Mouse (Mus musculus): ENCODE measurements at regions not wholly inside any gene's neighbourhood (a gene's known extent, or its start where the extent isn't known, plus 50 kb on each side); places are given as distances from the start of the nearest gene placed in this dataset.

- no peak for DNase-seq (ENCODE audit: low spot score in 2 of 2)
Observed at GRCm38 (mm10) chr9:30581271-30581821, 154.4 kb downstream of the Snx19 start.

- DNase-seq (ENCODE audit: low spot score in 2 of 2): no peak
Observed at GRCm38 (mm10) chr9:30580500-30580899, 153.6 kb downstream of the Snx19 start.

GRCm38 (mm10) chr9:30578213-30578612 is 151.3 kb downstream of the Snx19 start:
- DNase-seq (ENCODE audit: low spot score in 2 of 2): no peak

- DNase-seq (ENCODE audit: low spot score in 2 of 2): no peak
Observed at GRCm38 (mm10) chr9:30577243-30577642, 150.3 kb downstream of the Snx19 start.

- no peak for DNase-seq (ENCODE audit: low spot score in 2 of 2)
Observed at GRCm38 (mm10) chr9:30575531-30575930, 148.6 kb downstream of the Snx19 start.

GRCm38 (mm10) chr9:30573294-30573693 is 146.4 kb downstream of the Snx19 start:
- no peak for DNase-seq (ENCODE audit: low spot score in 2 of 2)

- DNase-seq (ENCODE audit: low spot score in 2 of 2): no peak
Observed at GRCm38 (mm10) chr9:30571014-30571413, 144.1 kb downstream of the Snx19 start.

- no peak for DNase-seq (ENCODE audit: low spot score in 2 of 2)
Observed at GRCm38 (mm10) chr9:30564765-30565680, 138.1 kb downstream of the Snx19 start.

- DNase-seq (ENCODE audit: low spot score in 2 of 2): no peak
Observed at GRCm38 (mm10) chr9:30563399-30563798, 136.5 kb downstream of the Snx19 start.

GRCm38 (mm10) chr9:30554908-30555307 is 128.0 kb downstream of the Snx19 start:
- no peak for DNase-seq (ENCODE audit: low spot score in 2 of 2)

GRCm38 (mm10) chr9:30552721-30553120 is 125.8 kb downstream of the Snx19 start:
- DNase-seq (ENCODE audit: low spot score in 2 of 2): no peak

- DNase-seq (ENCODE audit: low spot score in 2 of 2): no peak
Observed at GRCm38 (mm10) chr9:30549892-30550515, 123.1 kb downstream of the Snx19 start.

- DNase-seq (ENCODE audit: low spot score in 2 of 2): no peak
Observed at GRCm38 (mm10) chr9:30539858-30540257, 113.0 kb downstream of the Snx19 start.

- DNase-seq (ENCODE audit: low spot score in 2 of 2): no peak
Observed at GRCm38 (mm10) chr9:30536508-30537100, 109.7 kb downstream of the Snx19 start.

- no peak for DNase-seq (ENCODE audit: low spot score in 2 of 2)
Observed at GRCm38 (mm10) chr9:30534961-30535360, 108.1 kb downstream of the Snx19 start.

- no peak for DNase-seq (ENCODE audit: low spot score in 2 of 2)
Observed at GRCm38 (mm10) chr9:30533780-30534343, 107.0 kb downstream of the Snx19 start.

GRCm38 (mm10) chr9:30533091-30533779 is 106.3 kb downstream of the Snx19 start:
- DNase-seq (ENCODE audit: low spot score in 2 of 2): no peak

GRCm38 (mm10) chr9:30525086-30525485 is 98.2 kb downstream of the Snx19 start:
- DNase-seq (ENCODE audit: low spot score in 2 of 2): no peak

- no peak for DNase-seq (ENCODE audit: low spot score in 2 of 2)
Observed at GRCm38 (mm10) chr9:30524401-30525066, 97.6 kb downstream of the Snx19 start.

- DNase-seq (ENCODE audit: low spot score in 2 of 2): no peak
Observed at GRCm38 (mm10) chr9:30523852-30524251, 96.9 kb downstream of the Snx19 start.

Measured in urinary bladder, adult 18-20 months (tissue).